Mouse (Mus musculus) limb, embryonic 14.5 days (tissue): Measurements from ENCODE around the gene Maml3. TPM values are rescaled to one million over a fixed set of nuclear protein-coding genes. Genes with fewer than 3 reads are reported as not detected.
A peak's percentile ranks its signal among the peaks of the same experiment; 100 is the strongest.

Source experiments
- ATAC-seq: fragments of 200-750 bp; cut with Nextera tagmentation; 2 replicates; pipeline ENCODE4 v1.8.0; 2017; ENCODE audit warnings: low read depth, moderate number of reproducible peaks, moderate TSS enrichment; ENCODE audit not compliant: low FRiP score
- DNase-seq: peaks from one replicate; pipeline ENCODE4 v3.0.0-alpha.2; 2015; ENCODE audit warnings: low spot score
- H3K27ac ChIP-seq: fragments of 300-500 bp; sonication (generic); replicated peaks from 2 replicates; pipeline ENCODE4 v1.5.1; 2014; ENCODE audit warnings: low read depth, mild to moderate bottlenecking, low read length, moderate library complexity, mixed read lengths
- H3K27me3 ChIP-seq: fragments of 300-500 bp; sonication (generic); 2 replicates; pipeline ENCODE4 v1.6.1; 2014; ENCODE audit warnings: low read length, mixed read lengths; ENCODE audit not compliant: control insufficient read depth, insufficient read depth
- H3K36me3 ChIP-seq: fragments of 300-500 bp; sonication (generic); 2 replicates; pipeline ENCODE4 v1.6.1; 2014; ENCODE audit warnings: mild to moderate bottlenecking, low read length, moderate library complexity, mixed read lengths; ENCODE audit not compliant: control insufficient read depth, insufficient read depth
- H3K4me1 ChIP-seq: fragments of 300-500 bp; sonication (generic); 2 replicates; pipeline ENCODE4 v1.6.1; 2014; ENCODE audit warnings: antibody characterized with exemption, low read length, mixed read lengths; ENCODE audit not compliant: control insufficient read depth, insufficient read depth
- H3K4me2 ChIP-seq: fragments of 300-500 bp; sonication (generic); replicated peaks from 2 replicates; pipeline ENCODE4 v1.6.1; 2014; ENCODE audit warnings: low read depth, mild to moderate bottlenecking, low read length, moderate library complexity; ENCODE audit not compliant: severe bottlenecking
- H3K4me3 ChIP-seq: fragments of 300-500 bp; sonication (generic); replicated peaks from 2 replicates; pipeline ENCODE4 v1.5.1; 2014; ENCODE audit warnings: low read length
- H3K9ac ChIP-seq: fragments of 300-500 bp; sonication (generic); 2 replicates; pipeline ENCODE4 v1.6.1; 2014; ENCODE audit warnings: mild to moderate bottlenecking, low read depth, low read length, moderate library complexity; ENCODE audit not compliant: severe bottlenecking
- H3K9me3 ChIP-seq: fragments of 300-500 bp; sonication (generic); 2 replicates; pipeline ENCODE4 v1.6.1; 2016; ENCODE audit warnings: low read length; ENCODE audit not compliant: control insufficient read depth
- POLR2A ChIP-seq: fragments of 200-500 bp; IDR thresholded peaks from 2 replicates; pipeline ENCODE4 v1.8.0; 2012; ENCODE audit warnings: inconsistent platforms, mild to moderate bottlenecking, moderate library complexity, borderline replicate concordance; ENCODE audit not compliant: insufficient read depth, insufficient read length; ENCODE audit errors: extremely low read depth
- WGBS: fragments of 180-500 bp; shearing (Covaris S2); extraction: QIAGEN DNeasy Blood & Tissue Kit; methylation state at CpG from one replicate; pipeline ENCODE4 v1.1.7; 2014; 5-methylcytosine and 5-hydroxymethylcytosine counted together
- polyA plus RNA-seq, 2 experiments: library from polyadenylated mRNA; depleted of rRNA in 1 of 2; stranded (reverse) in 1 of 2; unstranded in 1 of 2; fragments of >200 nt; fragmentation: Nextera tagmentation in 1 of 2; extraction: Ambion mirVana in 1 of 2; gene quantifications; 2 replicates each; pipeline versions ENCODE4 v1.2.1 to v1.2.3; 2012 to 2014

The Maml3 gene
- polyA plus RNA-seq, 2 experiments, result 5.4 to 5.6 TPM

DNA sequence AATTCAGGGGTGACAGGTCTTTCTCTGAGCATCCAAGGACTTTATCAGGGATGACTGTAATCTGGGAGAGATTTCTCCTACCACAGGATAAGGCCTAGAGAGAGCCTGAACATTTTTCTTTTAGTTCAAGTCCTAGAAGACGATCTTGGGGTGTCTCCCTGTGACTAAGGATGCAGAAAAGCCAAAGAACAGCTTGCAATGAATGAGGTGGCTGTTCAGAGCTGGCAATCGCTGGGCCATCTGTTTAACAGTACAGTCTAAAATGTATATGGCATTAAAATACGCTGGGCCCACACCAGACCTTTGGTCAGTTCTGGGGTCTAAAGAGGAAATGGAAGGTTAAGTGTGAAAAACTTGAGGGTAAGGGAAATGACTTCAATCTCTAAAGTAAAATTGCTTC is 377.4 kb downstream of the Maml3 start:
- no peak for TF ChIP-seq POLR2A
- no peaks in the 10 kb centered on the region for H3K27me3 ChIP-seq
- no peaks in the 10 kb centered on the region for H3K36me3 ChIP-seq
- H3K4me1 ChIP-seq, result peaks cover 9% of the 10 kb centered on the region
- H3K27ac ChIP-seq, result peak overlapping the region; percentile 39; the same call in 1 of the 2 replicates
- H3K9me3 ChIP-seq, result no peaks in the 10 kb centered on the region
- DNase-seq (no peak), ATAC-seq (no peak)
- H3K4me3 ChIP-seq, result no peak overlapping the region
- WGBS, result 44% methylated on average over 3 of the region's 3 CpGs
- H3K4me2 ChIP-seq, result no peak overlapping the region
- H3K9ac ChIP-seq, result no peak overlapping the region

GRCm38 (mm10) chr3:51726257-51726656 is 378.6 kb downstream of the Maml3 start:
- Histone ChIP-seq H3K4me1 (peaks cover 9% of the 10 kb centered on the region), H3K4me2 (no peak overlapping the region), H3K4me3 (no peak overlapping the region), H3K9me3 (no peaks in the 10 kb centered on the region), H3K27ac (no peak overlapping the region), H3K27me3 (no peaks in the 10 kb centered on the region), H3K9ac (no peak overlapping the region), H3K36me3 (no peaks in the 10 kb centered on the region)
- ATAC-seq (no peak), DNase-seq (no peak)
- 90% methylated on average over 6 of the region's 6 CpGs for whole genome bisulfite sequencing
- TF ChIP-seq POLR2A, result no peak

DNA sequence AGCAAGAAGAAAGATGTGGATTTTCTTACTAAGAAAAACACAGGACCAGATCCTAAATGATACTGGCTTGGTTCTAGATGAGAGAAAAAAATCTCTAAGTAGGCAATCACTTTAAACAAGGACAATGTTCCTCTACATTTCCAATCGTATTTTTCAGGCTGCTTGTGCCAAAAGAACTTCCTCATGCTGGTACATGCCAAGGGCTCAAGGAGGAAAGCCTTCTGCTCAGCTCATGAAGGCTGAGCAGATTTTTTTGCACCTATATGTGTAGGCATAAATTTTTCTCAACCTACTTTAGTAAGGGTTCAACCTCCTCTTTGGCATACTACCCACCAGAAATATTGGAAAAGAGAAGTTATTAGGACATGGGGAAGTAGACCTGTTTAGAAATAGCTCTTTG is 384.9 kb downstream of the Maml3 start:
- WGBS, result 73% methylated on average over 1 of the region's 1 CpGs
- 0 out of 2 replicates have a peak, but pooled peaks cover 11% of the 10 kb centered on the region for H3K4me1 ChIP-seq
- no peaks in the 10 kb centered on the region for H3K9me3 ChIP-seq
- no peak for DNase-seq
- no peaks in the 10 kb centered on the region for H3K27me3 ChIP-seq
- H3K9ac ChIP-seq, result no peak overlapping the region
- no peak overlapping the region for H3K27ac ChIP-seq
- TF ChIP-seq POLR2A, result no peak
- no peaks in the 10 kb centered on the region for H3K36me3 ChIP-seq
- H3K4me2 ChIP-seq, result no peak overlapping the region
- ATAC-seq, result no peak
- no peak overlapping the region for H3K4me3 ChIP-seq

DNA sequence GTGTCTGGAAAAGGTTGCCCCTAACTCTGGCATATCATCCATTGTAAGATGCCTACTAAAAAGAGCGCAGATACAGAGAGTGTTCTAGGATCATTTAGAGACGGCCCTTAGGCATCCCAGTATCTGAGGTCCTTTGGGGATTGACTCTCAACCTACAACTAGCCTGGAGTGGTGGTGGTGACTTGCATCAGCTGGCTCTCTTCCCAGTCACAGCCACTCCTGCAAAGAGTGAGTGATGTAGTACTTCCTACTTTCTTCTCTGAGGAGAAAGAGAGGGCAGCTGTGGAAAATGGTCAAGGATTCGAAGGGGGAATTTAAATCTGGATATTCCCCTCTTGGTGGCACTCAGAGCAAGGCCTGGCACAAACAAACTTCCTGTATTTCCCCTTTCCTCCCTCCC is 385.5 kb downstream of the Maml3 start:
- Histone ChIP-seq H3K4me1 (0 out of 2 replicates have a peak, but pooled peaks cover 13% of the 10 kb centered on the region), H3K36me3 (no peaks in the 10 kb centered on the region), H3K27ac (no peak overlapping the region), H3K4me3 (no peak overlapping the region), H3K9me3 (no peaks in the 10 kb centered on the region), H3K4me2 (no peak overlapping the region), H3K9ac (no peak overlapping the region), H3K27me3 (no peaks in the 10 kb centered on the region)
- 84% methylated on average over 3 of the region's 3 CpGs for WGBS
- DNase-seq (no peak), ATAC-seq (no peak)
- no peak for TF ChIP-seq POLR2A

- H3K36me3 ChIP-seq, result no peaks in the 10 kb centered on the region
- no peak for TF ChIP-seq POLR2A
- no peak overlapping the region for H3K9ac ChIP-seq
- H3K27me3 ChIP-seq, result no peaks in the 10 kb centered on the region
- DNase-seq, result no peak
- no peaks in the 10 kb centered on the region for H3K9me3 ChIP-seq
- H3K4me3 ChIP-seq, result no peak overlapping the region
- no peak overlapping the region for H3K27ac ChIP-seq
- H3K4me1 ChIP-seq, result 0 out of 2 replicates have a peak, but pooled peaks cover 22% of the 10 kb centered on the region
- 56% methylated on average over 4 of the region's 4 CpGs for WGBS
- no peak for ATAC-seq
- H3K4me2 ChIP-seq, result no peak overlapping the region
Observed at GRCm38 (mm10) chr3:51717909-51718308, 387.0 kb downstream of the Maml3 start.

GRCm38 (mm10) chr3:51717455-51717854 is 387.4 kb downstream of the Maml3 start:
- H3K27me3 ChIP-seq, result no peaks in the 10 kb centered on the region
- no peak overlapping the region for H3K27ac ChIP-seq
- ATAC-seq (no peak), DNase-seq (no peak)
- H3K9me3 ChIP-seq, result no peaks in the 10 kb centered on the region
- H3K4me1 ChIP-seq, result 0 out of 2 replicates have a peak, but pooled peaks cover 22% of the 10 kb centered on the region
- no peak overlapping the region for H3K9ac ChIP-seq
- H3K4me2 ChIP-seq, result no peak overlapping the region
- no peaks in the 10 kb centered on the region for H3K36me3 ChIP-seq
- no peak overlapping the region for H3K4me3 ChIP-seq
- 13% methylated on average over 3 of the region's 3 CpGs for WGBS
- no peak for TF ChIP-seq POLR2A
